Mouse (Mus musculus) hindbrain, embryonic 16.5 days (tissue): ENCODE measurements around the gene Zic2. TPM values are rescaled to one million over a fixed set of nuclear protein-coding genes. Genes with fewer than 3 reads are reported as not detected.

ENCODE experiments used
- ATAC-seq: fragments of 200-750 bp; cut with Nextera tagmentation; 2 replicates; pipeline ENCODE4 v1.8.0; 2017; ENCODE audit warnings: moderate TSS enrichment, moderate library complexity
- H3K27ac ChIP-seq: fragments of 300-500 bp; sonication (generic); 2 replicates; pipeline ENCODE4 v1.5.1; 2014; ENCODE audit warnings: low read depth, mild to moderate bottlenecking, control low read depth, low read length, moderate library complexity
- H3K27me3 ChIP-seq: fragments of 300-500 bp; sonication (generic); replicated peaks from 2 replicates; pipeline ENCODE4 v1.6.1; 2014; ENCODE audit warnings: low read length; ENCODE audit not compliant: control insufficient read depth, insufficient read depth
- H3K36me3 ChIP-seq: fragments of 300-500 bp; sonication (generic); 2 replicates; pipeline ENCODE4 v1.6.1; 2014; ENCODE audit warnings: mild to moderate bottlenecking, low read length, moderate library complexity, mixed read lengths; ENCODE audit not compliant: control insufficient read depth, insufficient read depth
- H3K4me1 ChIP-seq: fragments of 300-500 bp; sonication (generic); 2 replicates; pipeline ENCODE4 v1.6.1; 2014; ENCODE audit warnings: low read depth, low read length; ENCODE audit not compliant: control insufficient read depth, insufficient read depth
- H3K4me2 ChIP-seq: fragments of 300-500 bp; sonication (generic); 2 replicates; pipeline ENCODE4 v1.6.1; 2014; ENCODE audit warnings: mild to moderate bottlenecking, low read length, control low read depth, moderate library complexity
- H3K4me3 ChIP-seq: fragments of 300-500 bp; sonication (generic); 2 replicates; pipeline ENCODE4 v1.5.1; 2014; ENCODE audit warnings: mild to moderate bottlenecking, low read length, control low read depth, moderate library complexity
- H3K9ac ChIP-seq: fragments of 300-500 bp; sonication (generic); 2 replicates; pipeline ENCODE4 v1.6.1; 2014; ENCODE audit warnings: low read depth, mild to moderate bottlenecking, control low read depth, low read length, moderate library complexity
- H3K9me3 ChIP-seq: fragments of 300-500 bp; sonication (generic); 2 replicates; pipeline ENCODE4 v1.6.1; 2014; ENCODE audit warnings: mild to moderate bottlenecking, low read length, moderate library complexity; ENCODE audit not compliant: control insufficient read depth
- WGBS: fragments of 180-500 bp; shearing (Covaris S2); extraction: QIAGEN DNeasy Blood & Tissue Kit; methylation state at CpG from one replicate; pipeline ENCODE4 v1.1.7; 2014; 5-methylcytosine and 5-hydroxymethylcytosine counted together
- polyA plus RNA-seq: library from polyadenylated mRNA; unstranded; fragments of >200 nt; fragmentation: Nextera tagmentation; extraction: Ambion mirVana; gene quantifications from 2 replicates; pipeline ENCODE4 v1.2.1, GENCODE M21; 2015

Gene Zic2
- polyA plus RNA-seq, 1 experiment from 2014 or later, result 7.3 TPM

GRCm38 (mm10) chr14:122492015-122492414 lies 16.8 kb downstream of the Zic2 start:
- H3K27ac ChIP-seq, result no peak overlapping the region
- ATAC-seq, result no peak
- no peak overlapping the region for H3K4me3 ChIP-seq
- no peak overlapping the region for H3K4me2 ChIP-seq
- 77% methylated on average over 1 of the region's 1 CpGs for WGBS
- peaks cover 3% of the 10 kb centered on the region; the same call in 1 of the 2 replicates for H3K4me1 ChIP-seq
- H3K27me3 ChIP-seq, result peaks cover 14% of the 10 kb centered on the region
- H3K9me3 ChIP-seq, result peaks cover 6% of the 10 kb centered on the region; the same call in 1 of the 2 replicates
- H3K9ac ChIP-seq, result no peak overlapping the region
- no peaks in the 10 kb centered on the region for H3K36me3 ChIP-seq

DNA sequence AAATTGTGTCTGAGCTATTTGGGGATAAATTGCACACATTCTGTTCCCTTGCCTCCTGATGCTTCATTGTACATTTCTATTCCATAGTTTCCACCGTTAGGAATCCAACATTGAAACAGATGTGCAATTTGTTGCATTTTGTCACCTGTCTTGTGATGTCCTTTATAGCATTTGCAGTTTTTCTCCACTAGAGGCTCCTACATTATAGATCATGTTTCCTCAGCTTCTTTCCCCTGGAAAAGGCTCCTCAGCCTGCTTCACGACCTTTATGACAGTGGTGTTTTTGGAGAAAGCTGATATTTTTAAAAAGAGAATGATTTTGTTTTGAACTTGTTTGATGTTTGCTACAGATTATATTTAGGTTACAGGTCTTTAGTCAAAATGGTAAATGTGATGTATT lies 33.8 kb downstream of the Zic2 start:
- Histone ChIP-seq H3K4me3 (no peak overlapping the region), H3K27me3 (no peaks in the 10 kb centered on the region), H3K36me3 (no peaks in the 10 kb centered on the region), H3K9ac (no peak overlapping the region), H3K4me1 (no peaks in the 10 kb centered on the region), H3K4me2 (no peak overlapping the region), H3K9me3 (no peaks in the 10 kb centered on the region), H3K27ac (no peak overlapping the region)
- WGBS, result 20% methylated on average over 2 of the region's 2 CpGs
- no peak for ATAC-seq

DNA sequence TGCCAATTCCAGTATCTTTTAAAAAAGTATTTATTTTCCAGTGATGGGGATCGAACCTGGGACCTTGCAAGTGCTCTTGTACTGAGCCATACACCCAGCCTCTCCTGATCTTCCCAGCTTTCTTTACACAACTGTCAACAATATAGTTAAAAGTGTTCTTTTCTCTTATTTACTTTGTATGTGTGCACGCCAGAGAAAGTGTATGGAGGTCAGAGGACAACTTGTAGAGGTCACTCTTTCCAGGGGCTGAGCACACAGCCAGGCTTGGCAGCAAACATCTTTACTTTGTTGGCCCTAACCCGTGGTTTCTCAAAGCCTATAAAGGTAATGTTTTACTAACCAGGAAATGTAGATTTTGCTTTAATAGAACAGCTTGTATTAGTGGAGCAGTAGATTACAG lies 36.3 kb downstream of the Zic2 start:
- ATAC-seq, result no peak
- H3K4me3 ChIP-seq, result no peak overlapping the region
- H3K36me3 ChIP-seq, result no peaks in the 10 kb centered on the region
- 70% methylated on average over 3 of the region's 3 CpGs for WGBS
- H3K9ac ChIP-seq, result no peak overlapping the region
- no peaks in the 10 kb centered on the region for H3K27me3 ChIP-seq
- H3K4me2 ChIP-seq, result no peak overlapping the region
- no peaks in the 10 kb centered on the region for H3K4me1 ChIP-seq
- no peaks in the 10 kb centered on the region for H3K9me3 ChIP-seq
- H3K27ac ChIP-seq, result no peak overlapping the region

GRCm38 (mm10) chr14:122513511-122514036 lies 38.3 kb downstream of the Zic2 start:
- H3K27ac ChIP-seq, result no peak overlapping the region
- no peak overlapping the region for H3K4me3 ChIP-seq
- H3K36me3 ChIP-seq, result no peaks in the 10 kb centered on the region
- no peak overlapping the region for H3K9ac ChIP-seq
- no peaks in the 10 kb centered on the region for H3K27me3 ChIP-seq
- WGBS, result 80% methylated on average over 1 of the region's 1 CpGs
- H3K9me3 ChIP-seq, result no peaks in the 10 kb centered on the region
- H3K4me2 ChIP-seq, result no peak overlapping the region
- ATAC-seq, result no peak
- H3K4me1 ChIP-seq, result no peaks in the 10 kb centered on the region

DNA sequence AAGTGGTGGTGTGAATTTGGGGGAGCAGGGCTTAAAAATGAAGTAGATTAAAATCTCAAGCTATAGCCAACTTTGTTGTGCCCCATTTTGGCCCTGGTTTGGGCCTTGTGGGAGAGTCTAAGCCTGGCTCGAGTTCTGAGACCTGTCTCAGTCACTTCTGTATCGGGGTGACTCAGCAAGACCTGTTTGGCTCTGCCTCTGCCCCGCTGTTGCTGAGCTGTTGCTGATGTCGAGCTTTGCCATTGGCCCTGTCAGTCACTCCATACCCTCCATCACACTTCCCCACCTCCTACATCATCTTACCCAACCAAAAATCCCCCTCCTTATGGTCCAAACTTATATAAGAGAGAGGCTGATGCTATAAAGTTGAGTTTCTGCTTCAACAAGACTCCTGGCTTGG lies 53.2 kb downstream of the Zic2 start:
- no peaks in the 10 kb centered on the region for H3K27me3 ChIP-seq
- WGBS, result 72% methylated on average over 4 of the region's 4 CpGs

More for the DNA sequence above, 53.2 kb downstream of the Zic2 start:
- H3K9ac ChIP-seq, result no peak overlapping the region
- H3K4me2 ChIP-seq, result no peak overlapping the region
- H3K4me3 ChIP-seq, result no peak overlapping the region
- H3K36me3 ChIP-seq, result no peaks in the 10 kb centered on the region
- ATAC-seq, result no peak
- H3K4me1 ChIP-seq, result no peaks in the 10 kb centered on the region; the same call in 1 of the 2 replicates
- 0 out of 2 replicates have a peak, but pooled peaks cover 4% of the 10 kb centered on the region for H3K9me3 ChIP-seq
- no peak overlapping the region for H3K27ac ChIP-seq

Other genes starting within 250 kb of the Zic2 start
- gene Gm5089, start 24.3 kb upstream of the Zic2 start, polyA plus RNA-seq, result 1.8 and 2.1 TPM in 2 replicates
- gene Zic5, start 9.8 kb upstream of the Zic2 start, polyA plus RNA-seq, result 14.9 and 15.2 TPM in 2 replicates
- 0.80 and 0.84 TPM in 2 replicates for gene Gm10837, start 15.2 kb downstream of the Zic2 start, polyA plus RNA-seq
- gene Pcca, start 58.9 kb downstream of the Zic2 start, polyA plus RNA-seq, result 31.1 and 33.3 TPM in 2 replicates